Mouse (Mus musculus) heart, postnatal 14 days (tissue): Measurements from ENCODE around the gene Znrf4. TPM values are rescaled to one million over a fixed set of nuclear protein-coding genes. Genes with fewer than 3 reads are reported as not detected.

Experiments
- DNase-seq, 2 experiments: peaks; one replicate each; pipeline ENCODE4 v3.0.0; 2021 to 2022
- intact Hi-C: fragments of 180-260 bp; cut with DNase I; formaldehyde crosslinking; loops from one replicate; pipeline ENCODE4 v1.15.1; 2025
- long read RNA-seq, 2 experiments: library from polyadenylated mRNA; stranded (forward); transcript quantifications; one replicate each; pipeline ENCODE4 v2.0.0; 2021
- total RNA-seq, 2 experiments: library from RNA; stranded (reverse); gene quantifications; 2 replicates each; pipeline ENCODE4 v1.2.3; 2021

The Znrf4 gene
- not detected for total RNA-seq
- long read RNA-seq, experiment 1: 0 reads
- long read RNA-seq, experiment 2: 0 reads

DNA sequence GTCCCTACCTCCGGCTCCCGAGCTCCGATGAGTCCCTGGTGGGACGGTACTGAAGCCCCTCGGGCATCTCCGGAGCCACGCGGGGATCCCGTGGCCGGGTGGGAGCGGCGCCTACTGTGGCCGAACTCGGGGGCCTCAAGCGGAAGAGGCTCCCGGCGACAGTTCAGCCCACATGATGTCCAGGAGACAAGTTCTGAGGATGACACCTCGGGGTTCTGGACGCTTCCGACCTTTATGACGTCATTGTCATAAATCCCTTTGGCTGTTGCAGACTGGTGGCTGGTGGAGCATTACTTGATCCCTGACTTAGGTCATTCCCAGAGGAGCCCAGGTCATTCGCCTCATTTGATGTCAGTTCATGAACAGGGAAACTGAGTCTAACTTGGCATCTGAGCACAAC is at the start of gene Znrf4:
TSS of gene Znrf4 (minus strand) at position 122 of the 400 bp plus-strand sequence.
- DNase-seq: no peak
- intact Hi-C loops: no loop called here

- DNase-seq: no peak
- intact Hi-C loops: loop anchor here (5.0 kb wide), 1 partner anchor 105 kb away; no protein-coding TSS in a partner anchor
These were observed 49.6 kb upstream of the Znrf4 start for GRCm38 (mm10) chr17:56561866-56562265.

DNA sequence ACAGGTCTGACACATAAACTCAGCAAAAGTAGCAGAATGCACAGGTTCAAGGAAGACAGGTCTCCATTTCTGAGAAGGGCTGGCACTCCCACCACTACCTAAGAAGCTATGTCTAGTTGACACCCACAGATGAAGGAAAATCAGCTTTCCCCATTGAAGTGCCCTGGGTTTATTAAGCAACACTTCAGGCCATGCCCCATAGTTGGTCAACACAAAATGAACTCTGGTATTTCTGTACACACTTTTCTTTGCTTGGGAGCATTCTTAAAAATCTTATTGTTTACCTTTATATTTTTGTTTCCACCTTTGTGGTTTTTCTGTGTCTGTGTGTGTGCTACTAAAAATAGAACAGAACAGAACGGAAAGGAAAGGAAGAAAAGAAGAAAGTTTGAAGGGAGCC is 47.9 kb upstream of the Znrf4 start:
- intact Hi-C loops: loop anchor here (5.0 kb wide), 1 partner anchor 107 kb away; no protein-coding TSS in a partner anchor
- no peak for DNase-seq

GRCm38 (mm10) chr17:56559386-56559785 is 47.2 kb upstream of the Znrf4 start:
- intact Hi-C loops: loop anchor here (5.0 kb wide), 2 partner anchors 132 to 152 kb away; no protein-coding TSS in a partner anchor
- no peak for DNase-seq

DNA sequence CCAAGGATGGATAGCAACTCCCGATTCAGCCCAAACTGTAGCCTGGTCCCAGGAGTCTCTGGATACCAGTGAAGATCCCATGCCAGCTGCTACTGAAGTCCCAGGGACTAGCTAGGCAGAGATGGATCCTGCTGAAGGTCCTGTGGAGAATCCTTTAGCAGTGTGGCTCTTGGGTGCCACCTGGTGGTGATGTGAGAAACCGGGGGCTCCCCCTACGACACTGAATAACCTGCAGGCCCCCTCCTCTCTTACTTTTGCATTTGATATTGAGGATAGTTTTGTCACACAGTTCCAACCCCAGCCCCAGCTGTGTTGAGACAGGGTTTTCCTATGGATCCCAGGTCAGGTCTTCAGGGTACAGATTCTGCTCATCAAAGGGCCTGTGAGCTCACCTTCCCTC is 46.2 kb upstream of the Znrf4 start:
- intact Hi-C loops: loop anchor here (5.0 kb wide), 2 partner anchors 131 to 151 kb away; no protein-coding TSS in a partner anchor
- peak; percentile 71 to 78 for DNase-seq

DNA sequence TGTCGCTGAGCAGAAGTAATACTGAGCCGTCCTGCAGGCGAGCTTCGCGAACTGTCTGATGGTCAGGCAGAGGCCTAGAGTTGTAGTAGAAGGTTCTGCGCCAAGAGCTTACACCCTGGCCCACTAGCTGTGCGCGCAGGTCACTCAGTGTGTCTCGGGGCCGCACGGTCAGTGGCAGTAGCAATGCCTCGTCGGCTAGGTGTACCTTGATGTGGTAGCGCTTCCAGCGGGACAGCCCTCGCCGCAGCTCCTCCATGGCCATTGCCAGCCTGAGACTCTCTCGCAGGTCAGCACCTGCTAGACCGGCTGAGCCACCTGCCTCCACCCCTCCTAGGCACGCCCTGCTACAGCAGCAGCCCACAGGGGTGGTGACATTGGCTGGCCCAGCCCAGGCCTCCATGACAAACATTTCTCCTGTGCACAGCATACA is 41.9 kb upstream of the Znrf4 start, which contains the start of gene Gm20219:
TSS of gene Gm20219 (minus strand) at position 266 of the 430 bp plus-strand sequence.
- intact Hi-C loops: loop anchor here (5.0 kb wide), 1 partner anchor 72 kb away; no protein-coding TSS in a partner anchor
- no peak for DNase-seq

DNA sequence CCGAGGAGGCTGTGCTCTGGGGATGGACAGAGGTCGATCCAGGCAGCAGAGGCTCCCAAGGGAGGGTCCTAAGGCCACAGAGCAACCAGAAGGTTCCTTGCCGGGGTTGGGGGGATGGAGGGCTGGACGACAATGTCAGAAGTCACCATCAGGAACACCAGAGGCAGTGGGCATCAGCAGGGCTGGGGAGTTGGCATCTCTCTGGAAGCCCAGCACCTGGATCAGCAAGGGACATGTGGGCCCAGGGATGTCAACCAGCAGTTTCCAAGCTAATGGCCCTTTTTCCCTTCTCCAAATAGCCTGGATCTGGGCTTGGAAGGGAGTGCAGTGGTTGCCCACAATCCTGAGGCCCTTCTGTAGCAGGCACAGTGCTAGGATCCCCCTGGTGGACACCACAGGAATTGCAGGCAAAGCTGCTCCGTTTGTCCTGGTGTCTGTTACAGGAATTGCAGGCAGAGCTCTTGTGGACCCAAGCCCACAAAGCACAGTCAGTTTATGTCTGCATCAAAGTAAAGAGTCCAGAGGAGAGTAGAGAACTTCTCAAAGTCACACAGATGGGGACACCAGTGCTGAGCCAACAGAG is 40.6 kb upstream of the Znrf4 start:
- peak; percentile 59 to 78 for DNase-seq
- intact Hi-C loops: loop anchor here (1.0 to 5.0 kb wide), 2 partner anchors 71 to 196 kb away; no protein-coding TSS in a partner anchor

DNA sequence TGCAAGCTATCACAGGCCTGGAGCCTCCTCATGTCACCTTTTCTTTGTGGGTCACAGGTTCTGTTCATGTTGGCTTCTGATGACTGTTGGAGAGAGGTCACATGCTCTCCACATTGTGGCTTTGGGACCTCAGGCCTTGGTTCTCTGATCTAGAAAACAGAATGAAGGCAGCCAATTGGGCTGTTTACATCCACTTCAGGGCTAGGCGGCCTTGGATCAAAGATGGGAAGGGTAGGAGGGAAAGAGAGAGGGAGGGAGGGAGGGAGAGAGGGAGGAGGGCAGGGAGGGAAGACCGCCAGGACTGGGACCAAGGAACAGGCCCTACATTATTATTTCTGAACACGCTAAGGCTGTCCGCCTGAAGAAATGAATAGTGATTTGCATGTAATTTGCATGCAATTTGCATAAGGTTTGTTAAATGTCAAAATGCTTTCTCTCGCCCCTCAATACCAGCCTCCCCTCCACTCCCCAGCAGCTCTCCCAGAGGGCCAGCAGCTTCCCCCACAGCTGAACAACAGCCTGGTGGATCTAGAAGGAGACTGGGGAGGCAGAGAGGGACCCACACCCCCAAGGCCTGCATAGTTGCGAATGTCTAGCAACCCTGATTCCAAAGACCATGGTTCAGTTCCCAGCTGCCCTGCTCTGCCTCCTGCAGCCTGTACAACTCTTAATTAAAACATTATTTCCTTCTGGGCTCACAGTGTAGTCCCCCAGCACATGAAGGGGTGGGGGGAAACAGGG is 39.8 kb upstream of the Znrf4 start:
- DNase-seq: no peak
- intact Hi-C loops: loop anchor here (5.0 kb wide), 1 partner anchor 70 kb away; no protein-coding TSS in a partner anchor

DNA sequence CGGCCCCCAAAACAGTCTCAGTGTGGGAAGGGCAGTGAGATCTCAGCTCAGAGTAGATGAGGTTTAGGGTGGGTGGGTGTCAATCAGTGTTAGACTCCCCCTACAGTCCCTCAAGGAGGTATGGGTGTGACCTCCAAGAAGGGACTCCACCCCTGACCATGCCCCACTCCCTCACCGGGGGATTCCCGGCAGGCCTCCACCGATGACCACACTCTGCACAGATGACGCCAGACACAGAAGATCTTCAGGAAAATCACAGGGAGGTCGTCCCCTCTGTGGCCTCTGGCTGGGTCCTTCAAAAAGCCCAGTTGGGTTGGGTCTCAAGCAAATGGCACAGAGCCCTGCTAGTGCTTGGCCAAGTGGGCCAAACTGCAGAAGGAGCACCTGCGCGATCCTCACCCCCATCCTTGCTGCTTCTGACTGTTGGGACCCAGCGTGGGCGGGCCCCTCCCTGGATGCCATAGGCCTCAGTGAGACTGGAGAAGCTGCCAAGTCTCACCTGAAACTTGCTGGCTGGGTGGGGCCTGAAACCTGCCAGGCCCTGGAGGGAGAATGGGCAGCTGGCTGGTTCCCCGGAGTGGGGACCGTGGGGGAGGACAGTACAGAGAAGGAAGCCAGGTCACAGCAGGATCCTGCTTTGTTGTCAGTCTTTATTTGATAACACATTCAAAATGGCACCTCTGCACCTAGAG is 38.7 kb upstream of the Znrf4 start:
- DNase-seq: no peak
- intact Hi-C loops: loop anchor here (5.0 kb wide), 1 partner anchor 69 kb away; no protein-coding TSS in a partner anchor

GRCm38 (mm10) chr17:56548605-56549105 is 36.4 kb upstream of the Znrf4 start:
- no peak for DNase-seq
- intact Hi-C loops: no loop called here

GRCm38 (mm10) chr17:56547846-56548604 is 35.8 kb upstream of the Znrf4 start:
- no peak for DNase-seq
- intact Hi-C loops: no loop called here

DNA sequence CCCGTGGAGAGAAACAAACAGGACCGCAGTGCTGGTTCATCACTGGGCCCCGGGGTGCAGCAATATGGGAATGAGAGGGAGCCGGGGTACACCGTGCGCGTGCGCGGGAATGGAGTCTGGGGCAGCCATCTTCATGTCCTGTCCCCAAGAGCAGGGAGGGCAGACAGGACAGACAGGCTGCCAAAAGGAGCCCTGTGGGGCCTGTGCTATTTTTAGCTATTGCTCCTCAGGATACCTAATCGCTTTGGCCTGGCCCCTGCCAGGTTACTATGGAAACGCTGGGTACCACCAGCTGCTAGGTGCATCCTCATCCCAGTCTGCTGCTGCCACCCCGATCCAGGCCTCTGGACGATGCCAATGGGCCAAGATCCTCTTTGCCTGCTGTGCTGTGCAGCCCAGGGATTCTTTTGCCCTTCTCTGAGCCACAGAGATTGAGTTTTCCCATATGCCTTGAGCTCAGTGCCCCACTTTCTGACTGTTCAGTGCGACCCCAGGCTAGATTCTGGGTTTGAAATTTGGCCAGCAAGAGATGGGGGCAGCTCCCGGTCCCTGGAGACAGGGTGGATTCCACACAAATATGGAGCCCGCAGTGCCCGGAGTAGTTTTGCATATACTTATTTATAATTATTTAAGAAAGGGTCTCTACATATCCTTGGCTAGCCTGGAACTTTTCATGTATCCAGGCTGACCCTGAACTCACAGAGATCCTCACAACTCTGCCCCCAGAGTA is 35.0 kb upstream of the Znrf4 start:
- intact Hi-C loops: no loop called here
- DNase-seq: peak in 1 of 2 experiments; percentile 35

- no peak for DNase-seq
- intact Hi-C loops: no loop called here
These were observed 34.3 kb upstream of the Znrf4 start for GRCm38 (mm10) chr17:56546576-56546975.

- no peak for DNase-seq
- intact Hi-C loops: no loop called here
These were observed 33.7 kb upstream of the Znrf4 start for GRCm38 (mm10) chr17:56545945-56546344.

DNA sequence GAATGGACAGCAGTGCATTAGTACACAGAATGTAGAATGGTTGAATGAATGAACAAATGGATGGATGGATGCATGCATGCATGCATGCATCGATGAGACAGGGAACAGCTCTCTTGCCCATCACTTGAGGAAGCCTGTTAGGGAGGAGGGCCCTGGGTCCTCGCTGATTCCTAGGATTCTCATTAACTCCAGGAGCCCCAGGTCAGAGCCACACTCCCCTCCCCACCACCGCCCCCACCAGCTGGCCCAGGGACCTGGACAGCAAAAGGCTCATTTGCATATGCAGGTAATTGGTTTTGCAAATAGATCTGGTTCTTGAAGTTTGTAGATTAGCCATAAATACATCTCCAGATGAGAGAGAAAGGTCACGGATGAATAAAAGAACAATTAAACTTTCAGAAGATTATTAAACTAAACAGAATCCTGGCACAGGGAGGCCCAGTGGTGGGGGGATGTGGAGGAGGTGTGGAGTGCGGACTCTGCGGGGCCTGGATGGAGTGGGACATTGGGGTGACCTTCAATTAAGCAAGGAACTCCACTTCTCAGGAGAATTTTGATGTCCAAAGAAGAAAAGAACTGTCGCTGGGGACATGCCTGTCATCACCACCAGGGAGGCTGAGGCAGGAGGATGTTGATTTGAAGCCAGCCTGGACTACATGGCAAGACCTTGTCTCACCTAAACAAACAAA is 32.6 kb upstream of the Znrf4 start:
- intact Hi-C loops: no loop called here
- no peak for DNase-seq

- intact Hi-C loops: no loop called here
These were observed 31.5 kb upstream of the Znrf4 start for GRCm38 (mm10) chr17:56543684-56544224.

DNA sequence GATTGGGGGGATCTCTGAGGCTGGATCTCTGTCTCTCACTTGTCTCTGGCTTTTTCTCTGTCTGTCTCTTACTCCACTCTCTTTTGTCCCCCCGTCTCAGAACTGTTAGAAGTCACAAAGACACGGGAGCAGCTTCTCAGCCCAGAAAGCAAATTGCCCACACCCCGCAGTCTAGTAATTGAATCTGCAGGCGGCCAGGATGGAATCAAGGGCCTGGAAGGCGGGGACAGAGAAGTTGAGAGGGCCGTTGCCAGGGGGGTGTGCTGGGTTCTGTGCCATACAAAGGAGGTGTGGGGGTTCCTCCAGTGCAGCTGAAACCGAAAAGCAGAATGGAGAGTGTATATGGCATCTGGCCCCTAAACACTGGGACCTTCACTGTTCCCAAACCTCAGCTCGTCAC is 30.5 kb upstream of the Znrf4 start:
- intact Hi-C loops: no loop called here
- DNase-seq: no peak

More at GRCm38 (mm10) chr17:56543684-56544224, 31.5 kb upstream of the Znrf4 start:
- no peak for DNase-seq

- intact Hi-C loops: no loop called here
- DNase-seq: no peak
These were observed 28.3 kb upstream of the Znrf4 start for GRCm38 (mm10) chr17:56540562-56540975.
